Mouse (Mus musculus) thymus, adult 2 months (tissue): Measurements from ENCODE around the gene Nabp2.

ENCODE experiments used
- CTCF ChIP-seq: fragments of 200-500 bp; IDR thresholded peaks from 2 replicates; pipeline ENCODE4 v1.5.1; 2012; ENCODE audit warnings: mild to moderate bottlenecking, control low read depth, low read length, moderate library complexity, borderline replicate concordance; ENCODE audit not compliant: control insufficient read depth, poor library complexity, insufficient read depth; ENCODE audit errors: extremely low read depth
- POLR2A ChIP-seq: fragments of 200-500 bp; IDR thresholded peaks from 2 replicates; pipeline ENCODE4 v1.6.1; 2012; ENCODE audit warnings: mild to moderate bottlenecking, low read length, control low read depth, moderate library complexity; ENCODE audit not compliant: control insufficient read depth, poor library complexity, insufficient read depth; ENCODE audit errors: extremely low read depth

DNA sequence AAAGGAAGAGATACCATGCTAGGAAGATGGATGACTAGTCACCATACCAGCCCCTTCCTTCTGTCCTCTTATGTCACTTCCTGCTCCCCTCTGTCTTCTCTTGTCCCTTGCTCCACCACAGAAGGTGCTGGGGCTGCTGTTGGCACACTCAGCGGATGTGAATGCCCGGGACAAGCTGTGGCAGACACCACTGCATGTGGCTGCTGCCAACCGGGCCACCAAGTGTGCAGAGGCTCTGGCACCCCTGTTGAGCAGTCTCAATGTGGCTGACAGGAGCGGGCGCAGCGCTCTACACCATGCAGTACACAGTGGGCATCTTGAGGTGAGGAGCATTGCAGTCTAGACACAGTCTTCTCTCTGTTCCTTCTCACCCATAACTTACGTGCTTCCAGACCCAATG is 32.0 kb downstream of the Nabp2 start:
- TF ChIP-seq POLR2A (no peak), CTCF (no peak)
